Mouse (Mus musculus) liver, adult 2 months (tissue): ENCODE data around the gene Atp5mpl. TPM values are rescaled to one million over a fixed set of nuclear protein-coding genes. Genes with fewer than 3 reads are reported as not detected.

Experiments used
- DNase-seq: peaks from one replicate; pipeline ENCODE4 v3.0.0-alpha.2; 2011; ENCODE audit warnings: low read depth, low spot score; ENCODE audit errors: extremely low read depth
- H3K27ac ChIP-seq: fragments of 200-500 bp; replicated peaks from 2 replicates; pipeline ENCODE4 v1.5.1; 2012; ENCODE audit warnings: low read depth, mild to moderate bottlenecking, control low read depth, inconsistent platforms, low read length; ENCODE audit not compliant: insufficient read depth
- H3K27me3 ChIP-seq: fragments of 200-500 bp; 2 replicates; pipeline ENCODE4 v1.6.1; 2012; ENCODE audit warnings: mild to moderate bottlenecking, moderate library complexity, low read length, inconsistent platforms; ENCODE audit not compliant: control insufficient read depth, insufficient read depth
- H3K36me3 ChIP-seq: fragments of 200-500 bp; 2 replicates; pipeline ENCODE4 v1.6.1; 2012; ENCODE audit warnings: low read length, inconsistent platforms; ENCODE audit not compliant: control insufficient read depth, insufficient read depth
- H3K4me1 ChIP-seq: fragments of 200-500 bp; 2 replicates; pipeline ENCODE4 v1.6.1; 2011; ENCODE audit warnings: low read length; ENCODE audit not compliant: control insufficient read depth, insufficient read depth
- H3K4me3 ChIP-seq: fragments of 200-500 bp; 2 replicates; pipeline ENCODE4 v1.5.1; 2011; ENCODE audit warnings: low read depth, mild to moderate bottlenecking, control low read depth, low read length, moderate library complexity; ENCODE audit not compliant: insufficient read depth
- H3K79me2 ChIP-seq: fragments of 200-500 bp; 2 replicates; pipeline ENCODE4 v1.6.1; 2012; ENCODE audit warnings: inconsistent platforms, mild to moderate bottlenecking, low read length, moderate library complexity; ENCODE audit not compliant: control insufficient read depth, insufficient read depth
- H3K9ac ChIP-seq: fragments of 200-500 bp; 2 replicates; pipeline ENCODE4 v1.6.1; 2012; ENCODE audit warnings: low read depth, mild to moderate bottlenecking, control low read depth, inconsistent platforms, low read length
- CTCF ChIP-seq: fragments of 200-500 bp; IDR thresholded peaks from 2 replicates; pipeline ENCODE4 v1.5.1; 2011; ENCODE audit warnings: low read depth, low read length, control low read depth
- POLR2A ChIP-seq: fragments of 200-500 bp; IDR thresholded peaks from 2 replicates; pipeline ENCODE4 v1.6.1; 2011; ENCODE audit warnings: low read length, control low read depth; ENCODE audit not compliant: insufficient read depth; ENCODE audit errors: extremely low read depth
- WGBS: fragments of 180-500 bp; shearing (Covaris S2); methylation state at CpG from one replicate; pipeline ENCODE4 v1.1.7; 2018; 5-methylcytosine and 5-hydroxymethylcytosine counted together
- polyA plus RNA-seq: library from polyadenylated mRNA; depleted of rRNA; stranded (reverse); fragments of >200 nt; gene quantifications from 2 replicates; pipeline ENCODE4 v1.2.3, GENCODE M21; 2012; rRNA removed
- total RNA-seq: library from RNA; depleted of rRNA; stranded (reverse); fragments of >200 nt; gene quantifications from 2 replicates; pipeline ENCODE4 v1.2.3, GENCODE M21; 2014; rRNA removed

The Atp5mpl gene
- total RNA-seq (336 and 444 TPM in 2 replicates), polyA plus RNA-seq (23.8 and 26.3 TPM in 2 replicates)

DNA sequence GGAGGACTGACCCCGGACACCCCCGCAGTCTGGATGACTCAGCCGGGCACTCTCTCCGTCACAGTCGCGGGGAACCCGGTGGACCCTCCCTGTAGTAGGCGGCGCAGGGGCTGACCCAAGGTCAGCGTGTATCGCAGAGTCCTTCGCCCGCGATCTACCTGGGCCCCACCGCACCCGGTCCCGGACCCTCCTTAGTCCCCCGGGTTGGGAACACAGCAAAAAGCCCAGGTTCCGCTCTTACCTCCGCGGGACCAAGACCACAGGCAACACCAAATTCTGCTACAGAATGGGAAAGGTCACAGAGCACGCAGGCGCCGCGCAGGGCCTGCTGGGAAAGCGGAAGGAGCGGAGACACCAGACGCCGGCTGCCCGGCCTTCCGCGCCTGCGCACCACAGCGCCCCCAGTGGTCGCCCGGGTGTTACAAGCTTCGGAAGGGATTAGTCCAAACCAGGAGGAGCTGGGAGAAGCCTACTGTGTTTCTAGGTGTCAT lies at the start of gene Atp5mpl:
Atp5mpl (minus strand) TSS at position 295 of the 491 bp plus-strand sequence.
- peak within 1 kb of the TSS; percentile 96 for H3K9ac ChIP-seq
- peaks cover under 1% of the 10 kb centered on the region; the same call in 1 of the 2 replicates for H3K36me3 ChIP-seq
- H3K79me2 ChIP-seq: peaks cover 23% of the 10 kb centered on the region
- under 1% methylated on average over 37 of the region's 37 CpGs for WGBS
- peaks cover 9% of the 10 kb centered on the region for H3K4me1 ChIP-seq
- no peaks in the 10 kb centered on the region for H3K27me3 ChIP-seq
- H3K27ac ChIP-seq: peak within 1 kb of the TSS; percentile 99
- H3K4me3 ChIP-seq: peak within 1 kb of the TSS; percentile 90
- DNase-seq: peak; percentile 77
- TF ChIP-seq POLR2A: peak; percentile 38; the same call in 1 of the 2 replicates
- TF ChIP-seq CTCF: peak; percentile 84

GRCm38 (mm10) chr12:112016346-112016745 lies 49.6 kb upstream of the Atp5mpl start:
- Histone ChIP-seq H3K79me2 (no peaks in the 10 kb centered on the region), H3K36me3 (no peaks in the 10 kb centered on the region)

GRCm38 (mm10) chr12:112013271-112013801 lies 46.6 kb upstream of the Atp5mpl start:
- H3K27me3 ChIP-seq: no peaks in the 10 kb centered on the region
- 63% methylated on average over 14 of the region's 14 CpGs for WGBS
- TF ChIP-seq CTCF (no peak), POLR2A (no peak)
- no peak overlapping the region for H3K4me3 ChIP-seq
- H3K36me3 ChIP-seq: no peaks in the 10 kb centered on the region
- H3K79me2 ChIP-seq: no peaks in the 10 kb centered on the region
- DNase-seq: no peak
- no peaks in the 10 kb centered on the region for H3K4me1 ChIP-seq
- no peak overlapping the region for H3K9ac ChIP-seq
- no peak overlapping the region for H3K27ac ChIP-seq

More at GRCm38 (mm10) chr12:112016346-112016745, 49.6 kb upstream of the Atp5mpl start:
- no peaks in the 10 kb centered on the region for H3K4me1 ChIP-seq
- no peak for DNase-seq
- H3K27ac ChIP-seq: no peak overlapping the region
- 89% methylated on average over 4 of the region's 4 CpGs for WGBS
- TF ChIP-seq POLR2A (no peak), CTCF (no peak)
- no peaks in the 10 kb centered on the region for H3K27me3 ChIP-seq
- H3K4me3 ChIP-seq: no peak overlapping the region
- no peak overlapping the region for H3K9ac ChIP-seq

- Histone ChIP-seq H3K36me3 (no peaks in the 10 kb centered on the region), H3K79me2 (no peaks in the 10 kb centered on the region), H3K27me3 (no peaks in the 10 kb centered on the region), H3K9ac (no peak overlapping the region), H3K27ac (no peak overlapping the region), H3K4me1 (no peaks in the 10 kb centered on the region), H3K4me3 (no peak overlapping the region)
- no peak for DNase-seq
- TF ChIP-seq CTCF (no peak), POLR2A (no peak)
- 56% methylated on average over 12 of the region's 12 CpGs for WGBS
Observed at GRCm38 (mm10) chr12:112012511-112013270, 45.9 kb upstream of the Atp5mpl start.

DNA sequence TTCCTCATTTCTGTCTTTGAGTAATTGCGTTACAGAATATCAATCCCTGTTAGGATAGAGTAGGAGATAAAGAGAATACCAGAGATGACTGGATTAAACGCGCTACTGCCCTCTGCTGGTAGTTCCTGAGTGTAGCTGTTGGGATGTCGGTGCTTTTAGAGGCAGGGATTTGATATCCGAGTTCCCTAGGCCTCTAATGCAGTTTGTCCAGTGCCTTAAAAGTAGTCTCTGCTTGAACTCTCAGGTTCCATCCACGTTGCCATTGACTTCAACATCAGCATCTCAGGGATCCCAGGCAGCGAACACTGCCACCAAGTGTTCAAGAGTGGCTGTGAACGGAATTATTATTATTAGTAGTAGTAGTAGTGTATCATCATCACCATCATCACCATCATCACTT lies 34.4 kb upstream of the Atp5mpl start:
- Histone ChIP-seq H3K4me1 (no peaks in the 10 kb centered on the region), H3K27ac (no peak overlapping the region), H3K27me3 (no peaks in the 10 kb centered on the region), H3K79me2 (no peaks in the 10 kb centered on the region), H3K9ac (no peak overlapping the region), H3K4me3 (no peak overlapping the region), H3K36me3 (no peaks in the 10 kb centered on the region)
- no peak for TF ChIP-seq POLR2A
- TF ChIP-seq CTCF: peak; percentile 57
- DNase-seq: peak; percentile 50
- WGBS: 19% methylated on average over 8 of the region's 8 CpGs
